Mouse (Mus musculus): ENCODE measurements around the gene Keap1.
"Not testable (repeated sequence)": the region's sequence is repeated elsewhere in the genome, so short reads cannot be mapped to it uniquely, and the experiment has no call there.

DNA sequence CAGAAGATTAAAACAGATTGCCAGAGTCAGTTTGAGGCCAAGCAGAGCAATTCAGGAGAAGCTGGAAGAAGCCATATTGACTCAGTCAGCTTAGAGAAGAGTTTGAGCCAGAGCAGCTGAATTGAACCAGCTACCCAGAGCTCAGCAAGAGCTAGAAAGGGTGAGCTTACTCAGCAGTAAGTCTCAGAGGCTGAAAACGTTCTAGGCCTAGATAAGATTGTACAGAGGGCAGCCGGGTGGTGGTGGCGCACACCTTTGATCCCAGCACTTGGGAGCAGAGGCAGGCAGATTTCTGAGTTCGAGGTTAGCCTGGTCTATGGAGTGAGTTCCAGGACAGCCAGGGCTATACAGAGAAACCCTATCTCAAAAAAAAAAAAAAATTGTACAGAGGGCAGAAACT is 17.2 kb upstream of the Keap1 start:
- not testable (repeated sequence) for TF ChIP-seq POLR2A (IDR thresholded peaks at IDR 0.05; ENCODE audit: low read depth, low read length); CTCF (IDR thresholded peaks at IDR 0.05; ENCODE audit: extremely low read depth, insufficient read depth, insufficient read length, insufficient replicate concordance)
